Mouse (Mus musculus): Measurements from ENCODE around the gene Pax2.

- TF ChIP-seq CTCF (IDR thresholded peaks at IDR 0.05; ENCODE audit: insufficient read depth, low read depth, low read length) (no peak), POLR2A (IDR thresholded peaks at IDR 0.05; ENCODE audit: insufficient read depth, low read depth, low read length) (no peak)
Measured at GRCm38 (mm10) chr19:44755378-44755692, 510 bp upstream of the Pax2 start.
